Mouse (Mus musculus) cerebellum, postnatal 10 days (tissue): ENCODE measurements at regions not wholly inside any gene's neighbourhood (a gene's known extent, or its start where the extent isn't known, plus 50 kb on each side); places are given as distances from the start of the nearest gene placed in this dataset.

ENCODE experiments used
- DNase-seq, 2 experiments: peaks; one replicate each; pipeline ENCODE4 v3.0.0; 2021; ENCODE audit warnings: mixed read lengths in 2 of 2

GRCm38 (mm10) chr13:15931553-15932162 lies 80.0 kb upstream of the Inhba start:
- peak in 1 of 2 experiments; percentile 2 for DNase-seq

GRCm38 (mm10) chr13:15935689-15936088 lies 76.0 kb upstream of the Inhba start:
- no peak for DNase-seq

GRCm38 (mm10) chr13:15936109-15936508 lies 75.5 kb upstream of the Inhba start:
- no peak for DNase-seq

GRCm38 (mm10) chr13:15950143-15950542 lies 61.5 kb upstream of the Inhba start:
- DNase-seq, result no peak

- DNase-seq, result no peak
Observed at GRCm38 (mm10) chr13:15950885-15951610, 60.6 kb upstream of the Inhba start.
